Mouse (Mus musculus) cerebellum, adult (tissue): ENCODE measurements around the gene Crip2.
A peak's percentile ranks its signal among the peaks of the same experiment; 100 is the strongest.

ENCODE experiments used
- ATAC-seq: cut with Nextera tagmentation; 2 replicates; pipeline ENCODE4 v1.9.2; 2017; ENCODE audit warnings: mild to moderate bottlenecking, moderate library complexity, mixed read lengths; ENCODE audit not compliant: insufficient number of reproducible peaks, low FRiP score, low TSS enrichment

Gene Crip2

GRCm38 (mm10) chr12:113146112-113147057, 6.3 kb downstream of the Crip2 start, which contains the start of gene Crip1:
Gene Crip1 (plus strand): TSS chr12:113146316.
- ATAC-seq: peak; percentile 32; the same call in 1 of the 2 replicates

DNA sequence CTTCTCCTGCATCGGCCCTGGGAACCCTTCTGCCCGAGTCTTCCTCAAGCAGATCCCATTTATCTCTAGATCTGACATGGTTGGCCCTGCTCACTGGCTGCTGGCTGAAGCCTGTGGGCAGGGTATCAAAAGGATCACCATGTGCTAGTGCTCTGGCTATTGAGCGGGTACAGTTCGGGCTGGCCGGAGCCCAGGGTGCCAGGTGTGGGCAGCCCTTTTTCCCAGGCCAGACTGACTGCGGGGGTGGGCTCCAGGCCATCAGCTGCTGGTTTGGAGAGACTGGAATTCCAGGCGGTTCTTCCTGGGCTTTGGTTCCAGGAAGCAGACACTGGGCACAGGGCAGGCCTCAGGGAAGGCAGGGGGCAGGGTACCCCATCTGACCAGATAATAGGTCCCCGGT, 7.4 kb downstream of the Crip2 start:
- no peak for ATAC-seq

GRCm38 (mm10) chr12:113148381-113149035, 8.5 kb downstream of the Crip2 start:
- ATAC-seq: no peak

DNA sequence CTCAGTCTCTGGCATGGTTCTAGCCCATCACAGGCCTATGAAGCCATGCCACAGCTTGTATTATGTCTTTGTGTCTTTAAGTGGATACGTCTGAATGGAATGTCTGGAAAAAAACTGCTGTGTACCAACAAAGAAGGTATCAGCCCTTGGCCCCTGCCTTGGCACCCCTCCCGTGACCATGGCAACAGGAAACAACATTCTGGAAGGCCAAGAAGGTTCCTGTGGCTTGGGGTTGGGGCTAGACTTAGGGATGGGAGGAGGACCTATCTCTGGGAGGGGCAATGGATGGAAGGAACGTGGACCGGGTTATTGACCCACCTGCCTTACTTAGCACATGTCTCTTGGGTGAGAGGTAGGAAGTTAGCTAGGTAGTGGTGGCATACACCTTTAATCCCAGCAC, 9.3 kb downstream of the Crip2 start:
- no peak for ATAC-seq

DNA sequence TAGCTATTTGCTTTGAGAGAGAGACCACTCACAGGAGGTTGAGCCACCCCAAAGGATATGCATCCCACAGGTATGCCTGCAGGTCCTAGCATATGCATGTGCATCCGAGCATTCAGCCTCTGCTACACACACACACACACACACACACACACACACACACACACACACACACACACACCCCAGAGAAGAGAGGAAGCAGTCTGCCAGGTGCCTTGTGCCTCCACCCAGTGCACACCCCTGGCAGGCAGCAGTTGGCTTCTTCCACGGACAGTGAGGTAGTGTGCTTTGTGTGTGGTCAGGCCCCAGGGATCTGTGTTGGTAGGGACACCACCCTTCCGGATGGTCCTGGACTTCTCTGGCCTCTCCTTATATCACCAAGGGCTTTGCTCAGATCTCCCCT, 9.9 kb downstream of the Crip2 start:
- no peak for ATAC-seq

DNA sequence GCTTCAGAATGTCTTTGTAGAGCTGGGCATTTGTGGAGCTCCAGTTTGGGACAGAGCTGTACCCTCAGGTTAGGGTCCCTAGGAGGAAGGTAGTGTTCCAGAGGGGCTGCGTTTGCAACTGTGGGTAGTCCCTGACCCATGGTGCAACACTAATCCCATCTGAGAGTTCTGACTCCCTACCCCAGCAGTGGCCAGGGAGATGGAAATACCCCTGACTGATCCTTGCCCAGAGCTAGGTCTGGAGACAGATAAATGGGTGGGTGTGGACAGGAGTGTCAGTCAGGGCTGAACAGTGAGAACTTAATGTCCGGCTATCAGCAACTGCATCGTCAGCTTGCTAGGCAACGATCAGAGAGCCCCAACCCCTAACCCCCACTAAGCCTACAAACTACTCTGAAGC, 10.6 kb downstream of the Crip2 start:
- no peak for ATAC-seq

DNA sequence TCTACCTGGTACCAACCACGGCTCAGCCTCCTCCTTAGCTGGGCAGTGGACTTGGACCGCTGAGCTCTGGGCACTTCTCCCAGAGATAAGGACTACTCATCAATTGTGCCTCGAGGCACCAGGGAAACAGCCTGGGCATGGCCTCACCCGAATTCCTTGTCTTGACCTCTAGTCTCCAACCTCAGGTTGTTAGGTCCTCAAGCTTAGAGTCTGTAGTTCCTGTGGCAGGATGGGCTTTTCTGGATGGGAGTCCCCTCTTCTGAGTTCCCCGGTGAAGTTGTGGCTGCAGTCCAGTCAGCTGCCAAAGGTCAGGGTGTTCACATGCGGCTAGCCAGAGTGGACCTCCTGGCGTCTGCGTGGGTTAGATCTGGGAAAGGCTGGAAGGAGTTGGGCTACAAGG, 11.0 kb downstream of the Crip2 start:
- no peak for ATAC-seq

- no peak for ATAC-seq
Measured at GRCm38 (mm10) chr12:113151661-113152271, 11.7 kb downstream of the Crip2 start.

- no peak for ATAC-seq
Measured at GRCm38 (mm10) chr12:113152272-113152661, 12.2 kb downstream of the Crip2 start.

DNA sequence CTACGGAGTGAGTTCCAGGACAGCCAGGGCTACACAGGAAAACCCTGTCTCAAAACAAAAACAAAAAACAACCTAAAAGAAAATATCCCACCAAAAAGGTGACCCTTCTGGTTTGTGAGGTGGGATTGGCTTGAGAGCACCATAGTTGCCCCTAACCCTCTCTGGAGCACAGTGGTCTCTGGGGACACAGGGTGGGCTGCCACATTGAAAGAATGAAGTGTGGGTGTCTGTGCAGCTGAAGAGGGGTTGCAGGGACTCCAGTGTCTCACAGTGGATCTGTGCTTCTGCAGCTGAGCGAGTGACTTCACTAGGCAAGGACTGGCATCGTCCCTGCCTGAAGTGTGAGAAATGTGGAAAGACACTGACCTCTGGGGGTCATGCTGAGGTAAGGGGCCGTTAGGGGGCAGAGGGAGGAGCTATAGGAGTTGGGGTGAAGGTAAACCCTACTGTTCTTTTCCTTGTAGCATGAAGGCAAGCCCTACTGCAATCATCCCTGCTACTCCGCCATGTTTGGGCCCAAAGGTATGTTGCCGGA, 13.0 kb downstream of the Crip2 start:
- ATAC-seq: no peak

DNA sequence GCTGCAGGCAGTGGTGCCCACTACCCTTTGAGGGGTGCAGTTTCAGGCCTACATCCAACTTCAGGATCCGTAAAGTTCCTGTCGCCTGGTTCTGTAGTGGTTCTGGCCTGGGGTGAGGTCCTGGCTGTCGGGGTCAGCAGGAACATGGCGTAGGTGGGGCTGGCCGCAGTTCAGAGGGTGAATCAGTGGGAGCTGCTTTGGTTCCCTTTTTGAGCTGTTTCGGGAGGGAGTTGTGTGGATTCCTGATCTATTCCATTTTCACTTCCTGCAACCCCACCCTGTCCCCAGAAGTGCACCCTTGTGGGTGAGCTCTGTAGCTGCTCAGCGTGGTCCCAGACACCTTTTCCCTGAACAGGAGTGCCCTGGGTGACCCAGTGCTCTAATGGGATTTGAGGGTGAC, 13.9 kb downstream of the Crip2 start:
- ATAC-seq: no peak

DNA sequence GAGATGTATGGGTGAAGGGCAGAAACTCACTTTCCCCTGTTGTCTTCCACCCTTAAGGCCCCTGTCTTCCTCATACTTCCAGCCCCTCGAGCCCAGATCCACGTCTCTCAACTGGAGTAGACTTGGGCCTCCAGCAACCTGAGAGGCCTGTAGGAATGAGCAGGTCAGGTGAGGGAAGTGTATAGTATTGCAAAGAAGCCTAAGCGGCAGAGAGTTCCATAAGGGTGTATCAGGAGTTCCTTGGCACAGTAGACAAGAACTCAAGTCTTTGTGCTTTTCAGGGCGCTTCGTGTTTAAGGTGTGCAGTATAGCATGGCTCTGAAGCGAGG, 14.7 kb downstream of the Crip2 start:
- no peak for ATAC-seq

DNA sequence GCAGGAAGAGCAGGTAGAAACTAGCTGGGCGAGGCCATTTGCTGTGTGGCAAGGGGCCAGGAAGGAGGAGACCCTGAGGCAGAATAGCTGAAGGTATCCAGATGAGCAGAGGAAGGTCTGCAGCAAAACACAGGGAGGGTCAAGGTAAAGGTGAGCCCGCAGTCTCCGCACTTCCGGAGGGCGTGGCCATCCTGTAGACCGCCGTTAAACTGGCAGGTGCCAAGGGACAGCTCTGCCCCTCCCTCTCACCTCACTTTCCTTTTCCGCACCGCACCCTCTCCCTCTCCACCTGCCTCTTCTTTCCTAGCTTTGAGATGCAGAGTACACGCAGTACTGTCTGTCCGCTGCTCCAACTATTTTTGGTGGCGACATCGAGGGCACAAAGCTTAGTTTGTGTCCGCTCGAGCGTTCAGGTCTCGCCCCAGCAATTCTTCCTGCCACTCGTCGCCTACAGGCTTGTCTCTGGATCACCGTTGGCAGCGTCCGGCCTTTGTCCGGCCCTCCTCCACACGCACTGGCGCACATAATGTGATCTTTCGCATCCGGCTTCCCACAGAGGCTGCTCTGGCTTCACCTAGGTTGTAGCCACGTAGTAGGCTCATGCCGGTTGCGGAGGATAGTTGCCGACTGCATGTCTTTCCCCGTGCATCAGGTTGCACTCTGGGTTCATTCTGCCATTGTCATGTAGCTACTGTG, 15.2 kb downstream of the Crip2 start:
- no peak for ATAC-seq

- peak; percentile 95 for ATAC-seq
Measured at GRCm38 (mm10) chr12:113155887-113156539, 16.0 kb downstream of the Crip2 start, which contains the start of gene Tedc1. Gene Tedc1 (plus strand): TSS chr12:113156421.

- ATAC-seq: no peak
Measured at GRCm38 (mm10) chr12:113156540-113156929, 16.5 kb downstream of the Crip2 start.

DNA sequence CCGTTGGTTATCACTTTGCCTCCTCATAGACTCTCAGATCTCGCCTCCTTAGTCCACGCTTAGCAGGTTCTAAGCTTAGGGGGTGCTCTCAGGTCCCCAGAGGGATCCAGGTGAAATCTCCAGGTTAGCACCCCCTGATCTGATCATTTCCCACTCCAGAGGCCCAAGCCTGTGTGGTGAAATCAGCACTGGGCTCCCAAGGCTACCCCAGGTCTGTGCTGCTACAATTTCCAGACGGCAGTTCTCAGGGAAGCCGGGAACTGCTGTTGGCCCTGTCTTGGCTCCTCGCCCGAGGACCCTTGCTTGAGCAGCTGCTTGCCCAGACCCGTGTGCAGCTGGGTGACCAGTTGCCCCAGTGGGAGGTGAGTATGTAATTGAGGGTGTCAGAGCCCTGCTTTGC, 17.0 kb downstream of the Crip2 start:
- no peak for ATAC-seq

GRCm38 (mm10) chr12:113157521-113157920, 17.5 kb downstream of the Crip2 start:
- no peak for ATAC-seq

- ATAC-seq: no peak
Measured at GRCm38 (mm10) chr12:113157971-113158370, 17.9 kb downstream of the Crip2 start.

DNA sequence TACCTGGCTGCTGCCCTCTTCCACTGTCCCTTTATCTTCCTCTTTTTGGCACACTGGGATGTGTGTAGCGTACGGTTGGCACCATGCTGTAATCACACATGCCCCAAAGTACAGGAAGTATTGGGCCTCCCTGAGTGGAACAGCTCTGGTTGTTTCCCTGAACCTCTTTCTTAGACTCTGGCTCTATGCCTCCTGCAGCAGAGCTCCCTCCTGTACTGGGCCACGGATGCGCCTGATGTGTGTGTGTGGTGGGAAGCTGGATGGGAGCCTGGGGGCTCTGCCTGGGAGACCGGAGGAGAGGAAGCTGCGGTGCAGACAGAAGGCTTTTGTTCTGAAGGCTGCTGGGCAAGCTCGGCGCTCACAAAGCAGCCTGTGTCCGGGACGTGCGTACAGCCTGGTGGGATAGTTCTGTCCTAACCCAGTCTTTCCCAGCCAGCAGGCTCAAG, 23.5 kb downstream of the Crip2 start:
- ATAC-seq: peak; percentile 46

DNA sequence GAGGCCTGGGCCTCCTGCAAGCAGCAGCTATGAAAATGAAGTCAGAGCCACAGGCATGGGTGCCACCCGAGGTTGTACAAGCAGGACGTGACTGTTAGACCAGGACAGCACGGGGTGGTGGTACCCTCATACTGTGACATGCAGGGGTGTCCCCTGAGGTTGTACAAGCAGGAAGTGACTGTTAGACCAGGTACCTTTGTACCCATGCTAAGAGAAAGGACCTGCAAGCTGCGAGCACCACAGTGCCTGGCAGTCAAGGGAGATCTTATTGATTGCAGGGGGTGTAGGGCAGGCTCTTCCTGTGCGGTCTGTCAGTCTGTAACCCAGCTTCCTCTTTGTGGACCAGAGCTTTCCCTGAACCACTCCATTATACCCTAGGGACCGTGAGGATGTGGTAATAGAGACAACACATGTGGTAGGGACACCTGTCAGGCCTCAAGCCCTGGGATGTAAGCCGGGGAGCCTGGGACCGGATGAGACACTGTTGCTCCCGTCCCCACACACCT, 28.0 kb downstream of the Crip2 start:
- no peak for ATAC-seq
